11 mouse cellular contexts compared by ENCODE assay signal in genomic region chrX:142702566-142702965, GRCm38 (mm10). TPM values are rescaled to one million over a fixed set of nuclear protein-coding genes. Genes with fewer than 3 reads are reported as not detected.
DNase-seq lines count a peak whose midpoint lies in the region; ATAC-seq and TF ChIP-seq lines count a peak whose summit lies in the region.
"Had no signal": no experiment of that assay in that cellular context is flagged by ENCODE, and none has a peak within 500 bp of the region (broad histone marks: within the 10 kb centered on the region; RNA-seq: fewer than 3 reads in every experiment).

No protein-coding gene starts in this region.

- no peaks in the 10 kb centered on the region for H3K36me3 ChIP-seq in lung, embryonic 16.5 days (ENCODE audit: control insufficient read depth, insufficient read depth, low read length)
- H3K36me3 ChIP-seq: hindbrain, embryonic 10.5 days; limb, embryonic 15.5 days had no signal

- no peak overlapping the region for H3K4me2 ChIP-seq in lung, embryonic 16.5 days (ENCODE audit: low read depth, low read length)
- H3K4me2 ChIP-seq: limb, embryonic 15.5 days had no signal

- no peak for TF ChIP-seq POLR2A in lung, adult 2 months (IDR thresholded peaks at IDR 0.05; ENCODE audit: borderline replicate concordance, extremely low read depth, low read depth, low read length)

- no peak for TF ChIP-seq CTCF in lung, adult 2 months (IDR thresholded peaks at IDR 0.05; ENCODE audit: insufficient read depth, low read length)

- H3K9me3 ChIP-seq in lung, embryonic 16.5 days (ENCODE audit: control insufficient read depth, low read length): no peaks in the 10 kb centered on the region
- H3K9me3 ChIP-seq: hindbrain, embryonic 10.5 days; limb, embryonic 15.5 days had no signal

- intact Hi-C loops in gastrocnemius, postnatal 14 days (cut with DNase I; ENCODE audit: low total_unique reads): no loop called here

- DNase-seq in gastrocnemius, postnatal 14 days: peak; percentile 19
- DNase-seq in gastrocnemius, adult 8-10 months (ENCODE audit: low spot score in 2 of 2): no peak
- DNase-seq in lung, adult 18-20 months: peak; percentile 18 to 38
- DNase-seq in lung, adult 2 months: no peak
- no peak for DNase-seq in urinary bladder, postnatal 4 days (ENCODE audit: low spot score in 2 of 2)
- DNase-seq: cerebellum, adult 9-10 months; kidney, adult 11 months had no signal

- H3K4me1 ChIP-seq in lung, adult 2 months (ENCODE audit: control insufficient read depth, insufficient read depth, low read length): no peaks in the 10 kb centered on the region; the same call in 1 of the 2 replicates
- peaks cover 9% of the 10 kb centered on the region; the same call in 1 of the 2 replicates for H3K4me1 ChIP-seq in lung, embryonic 16.5 days (replicated peaks; ENCODE audit: control insufficient read depth, insufficient read depth, low read length)
- H3K4me1 ChIP-seq: hindbrain, embryonic 10.5 days had no signal

- WGBS in lung, adult 2 months: 34% methylated on average over 3 of the region's 3 CpGs
- 26% methylated on average over 3 of the region's 3 CpGs for WGBS in lung, embryonic 16.5 days

- peak; percentile 71 for ATAC-seq in lung, embryonic 16.5 days (ENCODE audit: low read depth)
- no peak for ATAC-seq in frontal cortex, adult (ENCODE audit: low TSS enrichment)

- H3K27ac ChIP-seq in lung, embryonic 16.5 days (ENCODE audit: low read length): peak overlapping the region; percentile 68
- H3K27ac ChIP-seq: hindbrain, embryonic 10.5 days; limb, embryonic 15.5 days had no signal

- no peak overlapping the region for H3K4me3 ChIP-seq in lung, adult 2 months (replicated peaks; ENCODE audit: extremely low read depth, low read depth, low read length)
- no peak overlapping the region for H3K4me3 ChIP-seq in lung, embryonic 16.5 days (ENCODE audit: low read length)
- H3K4me3 ChIP-seq: hindbrain, embryonic 10.5 days; limb, embryonic 15.5 days had no signal

- H3K27me3 ChIP-seq in lung, embryonic 16.5 days (ENCODE audit: control insufficient read depth, insufficient read depth, low read depth, low read length): no peaks in the 10 kb centered on the region; the same call in 1 of the 2 replicates

- no peak overlapping the region for H3K9ac ChIP-seq in lung, embryonic 16.5 days (ENCODE audit: low read length)
- H3K9ac ChIP-seq: limb, embryonic 15.5 days had no signal

RNA-seq across cellular contexts. Expression of gene Tmem164, which starts 21.4 kb away (rescaled TPM):
- 1 to 10 TPM; 4.8 to 5.6 TPM for total RNA-seq in gastrocnemius, postnatal 14 days (2021)
- total RNA-seq in gastrocnemius, adult 8-10 months (2022): 1 to 10 TPM in 2 of 4 experiments, under 1 TPM in 2; 0.86 to 1.7 (median 1.2) TPM
- polyA plus RNA-seq in lung, adult 2 months (2012; rRNA removed): 34.3 and 42.1 TPM in 2 replicates
- polyA plus RNA-seq in lung, embryonic 16.5 days (2015; fragmentation: Nextera tagmentation; extraction: Ambion mirVana): 49.4 TPM in 2 replicates

Comparison
In these comparisons a context has a peak if more than half of its experiments do, and no peak if none do; other contexts are left out.
1. DNase-seq: peak in gastrocnemius, postnatal 14 days (single experiment) and lung, adult 18-20 months (2 of 2); none in gastrocnemius, adult 8-10 months (0 of 2), lung, adult 2 months (single experiment) and urinary bladder, postnatal 4 days (0 of 2).